Mouse (Mus musculus) neural tube, embryonic 11.5 days (tissue): ENCODE measurements around the gene Wfikkn1. TPM values are rescaled to one million over a fixed set of nuclear protein-coding genes. Genes with fewer than 3 reads are reported as not detected.

Experiments
- ATAC-seq: fragments of 200-750 bp; cut with Nextera tagmentation; 2 replicates; pipeline ENCODE4 v1.8.0; 2017; ENCODE audit warnings: moderate number of reproducible peaks, mild to moderate bottlenecking, moderate TSS enrichment, moderate library complexity; ENCODE audit not compliant: insufficient read depth, low FRiP score, low TSS enrichment
- DNase-seq: peaks from one replicate; pipeline ENCODE4 v3.0.0-alpha.2; 2015; ENCODE audit warnings: low spot score
- H3K27ac ChIP-seq: fragments of 300-500 bp; sonication (generic); 2 replicates; pipeline ENCODE4 v1.5.1; 2014; ENCODE audit warnings: low read depth, mild to moderate bottlenecking, low read length
- H3K27me3 ChIP-seq: fragments of 300-500 bp; sonication (generic); 2 replicates; pipeline ENCODE4 v1.6.1; 2014; ENCODE audit warnings: mild to moderate bottlenecking, low read length, mixed read lengths; ENCODE audit not compliant: control insufficient read depth, insufficient read depth
- H3K36me3 ChIP-seq: fragments of 300-500 bp; sonication (generic); 2 replicates; pipeline ENCODE4 v1.6.1; 2014; ENCODE audit warnings: mild to moderate bottlenecking, low read length, moderate library complexity, mixed read lengths; ENCODE audit not compliant: control insufficient read depth, insufficient read depth
- H3K4me1 ChIP-seq: fragments of 300-500 bp; sonication (generic); 2 replicates; pipeline ENCODE4 v1.6.1; 2014; ENCODE audit warnings: low read length, mixed read lengths; ENCODE audit not compliant: control insufficient read depth, insufficient read depth
- H3K4me2 ChIP-seq: fragments of 300-500 bp; sonication (generic); 2 replicates; pipeline ENCODE4 v1.6.1; 2014; ENCODE audit warnings: low read depth, mild to moderate bottlenecking, moderate library complexity
- H3K4me3 ChIP-seq: fragments of 300-500 bp; sonication (generic); 2 replicates; pipeline ENCODE4 v1.5.1; 2014; ENCODE audit warnings: low read depth, low read length
- H3K9ac ChIP-seq: fragments of 300-500 bp; sonication (generic); 2 replicates; pipeline ENCODE4 v1.6.1; 2014; ENCODE audit warnings: mild to moderate bottlenecking, low read length
- H3K9me3 ChIP-seq: fragments of 300-500 bp; sonication (generic); 2 replicates; pipeline ENCODE4 v1.6.1; 2016; ENCODE audit warnings: low read length; ENCODE audit not compliant: control insufficient read depth
- WGBS: fragments of 180-500 bp; shearing (Covaris S2); extraction: QIAGEN DNeasy Blood & Tissue Kit; methylation state at CpG from one replicate; pipeline ENCODE4 v1.1.7; 2014; 5-methylcytosine and 5-hydroxymethylcytosine counted together
- polyA plus RNA-seq: library from polyadenylated mRNA; unstranded; fragments of >200 nt; fragmentation: Nextera tagmentation; extraction: Ambion mirVana; gene quantifications from 2 replicates; pipeline ENCODE4 v1.2.1, GENCODE M21; 2014

Gene Wfikkn1
- polyA plus RNA-seq, result 1.2 and 1.7 TPM in 2 replicates

- peak within 1 kb of the TSS; percentile 15; the same call in 1 of the 2 replicates for H3K9ac ChIP-seq
- no peaks in the 10 kb centered on the region for H3K9me3 ChIP-seq
- 0 out of 2 replicates have a peak within 1 kb of the TSS, but pooled peaks have one; percentile 6 for H3K4me2 ChIP-seq
- H3K27me3 ChIP-seq, result no peaks in the 10 kb centered on the region
- ATAC-seq (no peak), DNase-seq (no peak)
- H3K36me3 ChIP-seq, result peaks cover 9% of the 10 kb centered on the region; the same call in 1 of the 2 replicates
- H3K4me3 ChIP-seq, result no peak within 1 kb of the TSS
- 10% methylated on average over 5 of the region's 5 CpGs for WGBS
- H3K27ac ChIP-seq, result peak within 1 kb of the TSS; percentile 68
- H3K4me1 ChIP-seq, result peaks cover 25% of the 10 kb centered on the region
Measured at GRCm38 (mm10) chr17:25880196-25880910, at the start of gene Wfikkn1. Gene Wfikkn1 (minus strand): TSS chr17:25880858.

- peaks cover 5% of the 10 kb centered on the region; the same call in 1 of the 2 replicates for H3K4me1 ChIP-seq
- ATAC-seq (no peak), DNase-seq (peak; percentile 2)
- 75% methylated on average over 2 of the region's 2 CpGs for WGBS
- no peak overlapping the region for H3K27ac ChIP-seq
- no peak overlapping the region for H3K9ac ChIP-seq
- H3K4me3 ChIP-seq, result no peak overlapping the region
- no peak overlapping the region for H3K4me2 ChIP-seq
- no peaks in the 10 kb centered on the region for H3K27me3 ChIP-seq
- peaks cover 16% of the 10 kb centered on the region for H3K36me3 ChIP-seq
- H3K9me3 ChIP-seq, result no peaks in the 10 kb centered on the region
Measured at GRCm38 (mm10) chr17:25925348-25925747, 44.7 kb upstream of the Wfikkn1 start.

- Histone ChIP-seq H3K36me3 (peaks cover 2% of the 10 kb centered on the region; the same call in 1 of the 2 replicates), H3K27me3 (no peaks in the 10 kb centered on the region), H3K9ac (no peak overlapping the region), H3K4me1 (peaks cover 15% of the 10 kb centered on the region), H3K4me3 (no peak overlapping the region), H3K27ac (no peak overlapping the region), H3K9me3 (no peaks in the 10 kb centered on the region), H3K4me2 (no peak overlapping the region)
- WGBS, result 89% methylated on average over 5 of the region's 5 CpGs
- DNase-seq (peak; percentile 2), ATAC-seq (no peak)
Measured at GRCm38 (mm10) chr17:25922120-25922519, 41.5 kb upstream of the Wfikkn1 start.

GRCm38 (mm10) chr17:25919786-25920642 lies 39.4 kb upstream of the Wfikkn1 start:
- peaks cover 15% of the 10 kb centered on the region for H3K4me1 ChIP-seq
- WGBS, result 0% methylated on average over 34 of the region's 40 CpGs
- no peaks in the 10 kb centered on the region for H3K27me3 ChIP-seq
- H3K27ac ChIP-seq, result peak overlapping the region; percentile 89
- peak overlapping the region; percentile 63 for H3K9ac ChIP-seq
- no peaks in the 10 kb centered on the region for H3K9me3 ChIP-seq
- H3K4me2 ChIP-seq, result peak overlapping the region; percentile 95
- H3K36me3 ChIP-seq, result no peaks in the 10 kb centered on the region
- ATAC-seq (peak; percentile 98), DNase-seq (peak; percentile 99)
- H3K4me3 ChIP-seq, result peak overlapping the region; percentile 94

GRCm38 (mm10) chr17:25919144-25919785 lies 38.6 kb upstream of the Wfikkn1 start, which contains the start of gene Rab40c:
Gene Rab40c (minus strand): TSS chr17:25919727.
- H3K27ac ChIP-seq, result peak within 1 kb of the TSS; percentile 89
- H3K27me3 ChIP-seq, result no peaks in the 10 kb centered on the region
- peak within 1 kb of the TSS; percentile 95 for H3K4me2 ChIP-seq
- no peaks in the 10 kb centered on the region for H3K36me3 ChIP-seq
- ATAC-seq, result peak; percentile 5; the same call in 1 of the 2 replicates
- under 1% methylated on average over 58 of the region's 78 CpGs for WGBS
- DNase-seq, result peak; percentile 45
- no peaks in the 10 kb centered on the region for H3K9me3 ChIP-seq
- H3K4me1 ChIP-seq, result peaks cover 15% of the 10 kb centered on the region
- H3K4me3 ChIP-seq, result peak within 1 kb of the TSS; percentile 94
- H3K9ac ChIP-seq, result peak within 1 kb of the TSS; percentile 80

- peaks cover 15% of the 10 kb centered on the region for H3K4me1 ChIP-seq
- H3K9me3 ChIP-seq, result no peaks in the 10 kb centered on the region
- H3K4me3 ChIP-seq, result peak overlapping the region; percentile 94
- H3K9ac ChIP-seq, result peak overlapping the region; percentile 80
- H3K27ac ChIP-seq, result no peak overlapping the region
- H3K36me3 ChIP-seq, result no peaks in the 10 kb centered on the region
- no peak for DNase-seq
- 86% methylated on average over 9 of the region's 9 CpGs for WGBS
- H3K27me3 ChIP-seq, result no peaks in the 10 kb centered on the region
- H3K4me2 ChIP-seq, result peak overlapping the region; percentile 95
- no peak for ATAC-seq
Measured at GRCm38 (mm10) chr17:25918037-25918750, 37.5 kb upstream of the Wfikkn1 start.

- Histone ChIP-seq H3K9ac (no peak overlapping the region), H3K36me3 (no peaks in the 10 kb centered on the region), H3K27me3 (no peaks in the 10 kb centered on the region), H3K4me2 (no peak overlapping the region), H3K4me1 (peaks cover 15% of the 10 kb centered on the region), H3K9me3 (no peaks in the 10 kb centered on the region), H3K4me3 (no peak overlapping the region), H3K27ac (no peak overlapping the region)
- DNase-seq, result no peak
- WGBS, result 87% methylated on average over 8 of the region's 8 CpGs
- no peak for ATAC-seq
Measured at GRCm38 (mm10) chr17:25916931-25917647, 36.4 kb upstream of the Wfikkn1 start.
